Mouse (Mus musculus) Muller cell, postnatal 12 days (primary cell): ENCODE measurements around the gene Ypel2.

ENCODE experiments used
- DNase-seq: peaks from one replicate; pipeline ENCODE4 v3.0.0-alpha.2; 2015; ENCODE audit errors: inconsistent ontology term

Ypel2 gene

DNA sequence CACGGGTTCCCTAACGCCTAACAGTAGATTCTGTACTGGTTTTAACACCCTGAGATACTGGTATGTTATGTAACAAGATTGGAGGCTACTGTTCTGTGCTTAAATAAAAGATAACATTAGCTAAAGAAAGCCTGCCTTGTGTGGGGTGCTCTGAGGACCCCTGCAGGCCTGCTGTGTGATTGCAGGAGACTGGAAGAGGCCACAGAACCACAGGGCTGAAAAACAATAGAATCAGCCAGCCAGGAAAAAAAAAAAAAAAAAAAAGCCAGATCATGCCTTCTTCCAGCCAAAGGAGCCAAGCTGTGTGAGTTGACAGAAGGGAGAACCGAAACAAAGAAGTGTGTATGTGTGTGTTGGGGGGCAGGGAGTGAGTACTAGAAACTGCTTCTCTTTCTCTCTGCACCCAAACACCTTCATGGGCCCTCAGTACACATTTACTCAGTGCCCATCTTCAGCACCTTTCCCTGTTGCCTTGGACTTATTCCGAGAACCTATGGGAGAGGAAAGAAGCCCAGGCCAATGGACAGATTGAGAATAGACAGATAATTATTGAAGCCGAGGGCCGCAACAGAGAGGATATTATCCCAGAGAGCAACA, 2.2 kb upstream of the Ypel2 start:
- peak; percentile 79 for DNase-seq

DNA sequence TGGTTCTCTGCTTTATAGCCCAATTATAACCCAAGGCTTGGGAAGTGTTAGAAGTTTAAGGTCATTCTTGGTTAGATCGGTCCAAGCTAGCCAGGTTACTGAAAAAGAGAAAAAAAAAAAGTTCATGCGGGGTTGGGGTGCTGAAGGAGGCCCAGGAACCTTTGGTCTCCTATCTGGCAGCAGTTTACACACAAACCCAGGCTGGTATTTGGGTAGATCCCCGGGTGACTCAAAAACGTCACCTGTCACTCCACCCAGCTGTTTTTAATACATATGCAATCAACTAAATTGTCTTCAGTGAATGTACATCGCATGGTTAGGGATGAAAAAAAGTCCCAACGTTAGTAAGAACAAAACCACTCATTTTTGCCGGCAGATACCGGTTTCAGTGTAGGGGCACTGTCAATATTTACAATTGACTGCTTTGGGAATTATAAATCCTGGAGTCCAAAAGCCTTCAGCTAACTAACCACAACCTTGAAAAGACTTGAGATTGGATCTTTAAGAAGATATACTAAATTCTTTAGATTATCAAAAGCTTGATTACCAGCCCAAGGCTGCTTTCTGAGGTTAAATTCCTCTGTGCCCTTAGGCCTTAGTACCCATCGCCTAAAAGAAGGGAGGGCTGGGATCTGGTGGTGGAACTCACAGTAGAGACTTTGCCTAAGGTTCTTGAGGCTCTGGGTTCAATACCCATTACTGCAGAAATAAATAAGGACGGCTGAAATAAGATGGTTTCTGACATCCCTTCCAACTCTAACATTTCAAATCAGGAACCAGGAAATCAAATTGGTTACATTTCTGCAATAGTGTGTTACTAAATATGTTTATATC, 1.5 kb upstream of the Ypel2 start:
- no peak for DNase-seq

GRCm38 (mm10) chr11:86994330-86994729, 823 bp upstream of the Ypel2 start:
- no peak for DNase-seq

- DNase-seq, result peak; percentile 19
Observed at GRCm38 (mm10) chr11:86992461-86992988, 982 bp downstream of the Ypel2 start.

DNA sequence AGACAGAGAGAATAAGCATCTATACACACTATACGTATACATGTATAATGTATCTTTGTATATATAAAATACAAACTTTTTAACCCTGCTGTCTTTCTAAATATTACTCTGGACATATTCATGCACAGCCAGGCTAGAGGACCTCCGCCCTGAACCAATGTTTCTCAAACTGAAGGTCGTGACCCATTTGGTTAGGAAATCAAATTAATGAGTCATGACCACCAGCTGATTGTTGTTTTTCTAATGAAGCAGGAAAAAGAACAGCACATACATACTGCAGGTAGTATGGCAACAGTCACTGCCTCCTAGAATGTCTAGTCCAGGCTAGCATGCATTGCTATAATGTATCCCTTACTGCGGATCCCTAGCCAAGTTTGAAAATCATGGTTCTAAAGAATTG, 2.3 kb downstream of the Ypel2 start:
- DNase-seq, result no peak

- DNase-seq, result no peak
Observed at GRCm38 (mm10) chr11:86990309-86990708, 3.2 kb downstream of the Ypel2 start.

DNA sequence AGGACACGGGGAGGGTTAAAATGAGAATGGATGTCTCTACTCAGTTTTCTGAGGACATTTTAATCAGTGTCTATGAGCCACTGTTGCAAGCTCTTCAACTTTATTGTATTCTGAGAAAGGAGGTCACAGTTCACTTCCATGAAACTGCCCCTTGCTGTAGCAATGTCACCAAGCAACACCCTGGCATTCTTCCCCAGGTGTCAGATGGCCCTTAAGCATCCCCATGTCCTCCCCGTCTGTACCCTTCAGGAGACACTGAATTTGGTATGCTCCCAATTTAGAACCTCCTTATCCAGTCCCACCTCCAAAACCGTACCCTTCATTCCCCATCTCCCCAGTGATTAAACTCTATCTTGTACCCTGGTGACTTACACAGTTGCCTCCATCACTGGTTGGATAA, 8.5 kb downstream of the Ypel2 start:
- no peak for DNase-seq

GRCm38 (mm10) chr11:86983056-86983455, 10.5 kb downstream of the Ypel2 start:
- no peak for DNase-seq

DNA sequence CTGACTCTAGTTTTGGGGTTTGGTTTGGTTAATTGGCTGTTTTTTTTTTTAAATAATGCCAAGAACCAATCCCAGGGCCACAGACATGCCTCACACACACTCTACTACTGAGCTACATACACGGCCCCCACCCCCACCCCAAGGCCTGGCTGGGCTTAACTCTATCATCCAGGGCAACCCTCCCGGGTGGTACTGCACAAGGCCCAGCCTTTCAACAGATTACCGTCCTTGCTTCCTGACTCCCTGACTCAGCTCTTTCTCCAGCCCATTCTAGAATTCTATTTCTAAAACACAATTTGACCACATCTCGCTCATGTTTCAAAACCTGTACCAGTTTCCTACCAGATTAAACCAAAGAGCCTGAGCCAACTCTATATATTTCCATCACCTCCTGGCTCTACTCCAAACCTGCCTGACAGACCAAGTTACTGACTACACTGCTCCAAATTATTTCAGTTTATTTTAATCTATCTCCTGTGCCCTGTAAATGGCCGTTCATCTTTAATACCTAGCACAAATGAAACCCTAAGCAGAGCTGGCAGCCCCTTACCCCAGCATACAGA, 12.2 kb downstream of the Ypel2 start:
- DNase-seq, result no peak

- no peak for DNase-seq
Observed at GRCm38 (mm10) chr11:86980526-86980925, 13.0 kb downstream of the Ypel2 start.

DNA sequence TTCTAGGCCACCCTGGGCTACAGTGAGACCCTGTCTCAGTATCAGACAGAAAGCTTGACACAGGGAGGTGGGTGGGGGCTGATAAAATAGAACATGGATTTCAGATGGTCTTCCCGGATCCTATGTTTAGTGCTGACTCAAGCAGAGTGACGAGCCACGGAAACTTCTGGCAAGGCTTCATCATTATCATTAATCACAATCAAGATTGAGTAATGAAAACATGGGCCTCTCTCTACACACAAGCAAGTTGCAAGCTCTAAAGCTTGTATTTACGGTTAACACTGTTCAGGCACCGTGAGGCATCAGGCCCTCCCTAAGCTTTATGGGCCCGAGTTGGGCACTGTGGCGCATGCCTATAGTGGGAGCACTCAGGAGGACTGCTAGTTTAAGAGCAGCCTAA, 13.7 kb downstream of the Ypel2 start:
- DNase-seq, result no peak

DNA sequence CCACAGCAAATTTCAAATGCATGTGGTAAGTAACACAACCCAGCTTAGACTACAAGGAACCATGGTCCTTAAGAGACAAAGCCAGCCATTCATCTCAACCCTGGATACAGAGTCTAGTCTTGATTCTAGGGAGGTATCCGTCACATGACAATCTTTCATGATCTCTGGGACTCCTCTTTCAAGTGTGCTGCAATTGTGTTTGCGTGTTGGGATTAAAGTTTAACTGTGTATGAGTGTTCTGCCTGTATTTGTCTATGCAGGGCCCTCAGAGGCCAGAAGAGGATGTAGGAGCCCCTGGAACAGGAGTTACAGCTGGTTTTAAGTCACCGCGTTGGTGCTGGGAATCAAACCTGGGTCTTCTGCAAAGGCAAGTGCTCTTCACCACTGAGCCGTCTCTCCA, 16.3 kb downstream of the Ypel2 start:
- DNase-seq, result no peak

GRCm38 (mm10) chr11:86974401-86974800, 19.1 kb downstream of the Ypel2 start:
- no peak for DNase-seq

DNA sequence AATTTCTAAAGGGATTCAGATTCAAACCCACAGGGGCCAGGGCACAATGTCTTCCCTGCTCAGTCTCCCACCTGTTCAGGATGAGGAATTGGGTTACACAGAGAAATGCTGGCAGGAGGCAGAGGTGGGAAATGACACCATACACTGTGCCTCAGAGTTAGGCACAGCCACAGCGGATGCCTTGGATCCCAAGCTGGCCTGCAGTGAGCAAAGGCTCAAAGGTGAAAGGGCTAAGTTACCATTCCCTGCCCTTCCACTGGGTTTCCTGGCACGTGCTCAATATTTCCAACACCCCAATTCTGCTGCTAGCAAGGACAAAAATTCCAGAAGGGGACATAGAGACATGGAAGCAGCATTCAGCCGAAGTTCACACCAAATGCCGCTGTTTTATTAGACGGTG, 20.3 kb downstream of the Ypel2 start:
- DNase-seq, result no peak

DNA sequence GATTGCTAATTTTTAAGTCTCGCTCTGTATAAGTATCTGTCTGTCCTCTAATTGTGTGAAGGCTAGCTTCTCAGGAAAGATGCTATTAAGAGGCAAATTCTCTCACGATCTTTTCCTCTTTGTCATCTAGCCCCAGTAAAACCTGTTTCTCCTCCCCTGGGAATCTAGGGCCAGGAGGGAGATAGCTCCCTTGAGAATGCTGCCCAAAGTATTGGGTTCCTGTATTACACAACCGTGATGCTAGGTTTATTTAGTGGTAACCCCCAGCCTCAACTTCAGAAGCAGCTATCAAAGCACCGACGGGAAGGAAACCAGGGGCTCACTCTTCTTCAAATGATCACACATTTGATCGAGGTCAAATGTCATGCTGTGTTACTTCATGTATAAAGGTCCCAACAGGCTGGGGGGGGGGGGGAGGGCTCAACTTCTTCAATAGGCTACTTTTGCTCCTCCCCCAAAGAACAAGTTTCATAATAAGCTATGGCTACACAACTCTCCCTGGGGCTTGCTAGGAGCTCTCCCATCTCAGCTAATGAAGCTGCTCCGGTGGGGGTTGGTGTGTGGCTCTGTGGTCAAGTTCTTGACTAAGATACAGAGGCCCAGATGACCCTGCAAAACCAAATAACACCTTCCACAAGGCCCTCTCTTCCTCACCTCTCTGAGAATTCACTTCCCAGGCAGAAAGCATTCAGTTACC, 22.3 kb downstream of the Ypel2 start:
- DNase-seq, result no peak

DNA sequence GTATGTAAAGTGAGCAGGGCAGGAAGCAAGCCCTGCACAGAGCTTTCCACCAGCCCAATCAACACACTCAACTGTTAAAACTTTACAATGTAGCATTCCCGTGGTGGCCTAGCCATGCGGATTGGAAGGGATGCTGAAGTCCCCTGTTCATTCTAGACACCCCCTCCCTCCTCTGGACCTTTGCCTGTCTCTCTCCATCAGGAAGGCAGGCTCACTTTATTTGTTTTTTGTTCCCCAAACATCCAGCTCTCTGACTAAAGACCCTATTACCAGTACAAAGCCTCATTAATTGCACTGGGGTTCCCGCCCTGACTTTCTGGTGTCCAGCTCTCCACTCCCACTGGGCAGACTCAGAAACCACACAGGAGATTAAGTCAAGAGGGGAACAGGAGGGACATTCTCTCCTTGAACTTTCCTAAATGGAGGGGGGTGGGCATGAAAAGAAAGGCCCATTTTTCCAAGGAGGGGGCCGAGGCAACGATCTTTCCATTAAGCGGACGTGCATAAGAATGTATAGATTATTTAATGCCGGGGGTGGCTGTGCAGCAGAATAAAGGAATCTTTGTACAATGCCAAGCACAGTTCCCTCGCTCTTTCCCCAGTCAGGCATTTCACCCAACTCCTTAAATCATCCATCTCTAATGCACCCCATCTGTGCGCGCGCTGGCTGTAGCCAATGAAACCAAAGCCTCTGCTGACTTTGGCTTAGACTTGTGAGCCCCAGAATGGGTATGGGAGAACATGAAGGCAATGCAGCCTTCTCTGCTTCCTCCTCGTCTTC, 24.3 kb downstream of the Ypel2 start:
- peak; percentile 23 for DNase-seq

- DNase-seq, result no peak
Observed at GRCm38 (mm10) chr11:86967506-86967905, 26.0 kb downstream of the Ypel2 start.

GRCm38 (mm10) chr11:86966696-86967095, 26.8 kb downstream of the Ypel2 start:
- no peak for DNase-seq

DNA sequence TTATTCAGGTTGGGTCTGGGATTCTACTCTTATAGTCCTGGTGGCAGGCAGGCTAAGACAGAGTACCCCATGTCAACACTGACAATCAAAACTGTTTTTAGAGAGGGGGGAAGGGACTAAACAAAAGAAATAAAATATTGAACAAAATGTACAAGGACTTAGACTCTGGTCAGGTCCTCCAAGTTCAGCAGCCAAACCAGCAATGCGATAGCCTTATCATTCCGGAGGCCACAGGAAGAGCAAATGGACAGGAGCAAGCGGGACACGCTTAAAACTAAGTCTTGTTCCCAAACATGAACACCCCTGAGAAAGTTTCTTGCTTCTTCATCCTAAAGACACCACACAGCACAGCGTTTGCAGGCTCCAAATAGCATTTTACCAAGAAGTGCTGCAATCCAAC, 28.4 kb downstream of the Ypel2 start:
- no peak for DNase-seq

DNA sequence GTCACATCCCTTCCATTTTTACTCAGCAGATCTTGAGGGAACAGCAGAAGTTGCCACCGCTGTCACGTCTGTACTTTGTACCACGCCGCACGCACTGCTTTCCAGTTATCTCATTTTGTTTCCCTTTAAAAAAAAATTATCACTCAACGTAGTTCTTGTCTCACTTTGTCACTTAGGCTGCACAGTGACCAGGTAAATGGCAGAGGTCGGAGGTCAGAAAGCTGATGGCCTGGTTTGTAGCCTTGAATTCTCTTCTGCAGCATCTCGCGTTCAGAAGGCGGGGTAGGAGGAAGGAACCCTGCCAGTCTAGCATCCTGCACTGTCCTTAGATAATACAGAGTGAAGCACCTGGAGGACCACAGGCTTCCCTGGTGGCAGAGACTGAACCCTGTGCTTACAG, 29.8 kb downstream of the Ypel2 start:
- DNase-seq, result no peak

DNA sequence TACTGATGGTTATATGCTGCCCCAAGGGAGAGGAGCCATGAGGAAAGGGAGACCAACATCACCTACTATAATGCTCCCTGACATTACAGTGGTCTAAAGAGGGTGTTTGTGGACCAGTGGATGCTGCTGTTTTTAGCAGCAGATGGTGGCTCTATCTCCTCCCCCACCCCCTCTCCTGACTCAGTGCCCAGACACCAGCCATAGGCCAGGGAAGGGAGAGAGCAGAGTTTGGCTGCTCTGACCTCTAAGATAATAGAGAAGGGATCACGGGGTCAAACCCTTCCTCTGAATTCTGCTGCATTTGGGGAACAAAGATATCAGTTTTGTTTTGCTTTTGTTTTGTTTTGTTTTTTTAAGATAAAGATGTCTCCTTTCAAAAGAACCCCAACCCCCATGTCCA, 30.5 kb downstream of the Ypel2 start:
- DNase-seq, result no peak

DNA sequence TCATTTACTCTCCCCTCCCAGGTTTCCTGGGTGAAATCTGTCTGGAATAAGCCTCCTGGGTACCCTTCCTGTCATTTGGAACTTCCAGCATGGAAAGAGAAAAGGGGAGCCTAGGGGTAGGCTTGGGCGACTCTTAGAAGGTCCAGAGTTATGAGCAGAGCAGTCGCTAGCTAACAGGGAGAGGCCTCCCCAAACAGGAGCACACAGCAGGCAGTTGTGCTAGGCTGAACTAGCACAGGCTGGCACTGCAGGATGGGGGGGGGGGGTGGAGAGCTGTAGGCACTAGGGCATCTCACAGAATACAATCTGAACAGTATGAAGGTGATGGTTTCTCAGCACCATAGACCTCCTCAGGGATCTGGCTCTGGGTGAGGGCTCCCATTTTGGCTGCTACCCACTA, 31.1 kb downstream of the Ypel2 start:
- DNase-seq, result no peak
